Mouse (Mus musculus) neutrophil, adult 83 days (primary cell): ENCODE results near the gene Aurkc. TPM values are rescaled to one million over a fixed set of nuclear protein-coding genes. Genes with fewer than 3 reads are reported as not detected.

ENCODE experiments used
- total RNA-seq, 2 experiments: library from RNA; stranded (reverse); gene quantifications; one replicate each; pipeline ENCODE4 v1.2.4; 2023

The Aurkc gene
- total RNA-seq, result not detected

GRCm38 (mm10) chr7:6995251-6995650 is at the start of gene Aurkc:
TSS of gene Aurkc (plus strand) at chr7:6995300.

Other genes with a start within 250 kb of the Aurkc start
- 10 to 100 TPM; 11.0 to 12.0 TPM for gene Zfp954, start 126.2 kb downstream of the Aurkc start, total RNA-seq
- gene Zfp773, start 141.5 kb downstream of the Aurkc start, total RNA-seq, result 1 to 10 TPM in 1 of 2 experiments, under 1 TPM in 1; 0.90 to 1.3 TPM
- gene Zfp418, start 176.0 kb downstream of the Aurkc start, total RNA-seq, result under 1 TPM; 0.61 to 0.71 TPM
- gene Zfp772, start 214.7 kb downstream of the Aurkc start, total RNA-seq, result 1 to 10 TPM; 1.2 to 1.5 TPM